Mouse (Mus musculus): Measurements from ENCODE around the gene Vegfb.
A peak's percentile ranks its signal among the peaks of the same experiment; 100 is the strongest.

Gene Vegfb

GRCm38 (mm10) chr19:6972247-6972917 lies 15.1 kb downstream of the Vegfb start:
- no peak for DNase-seq (ENCODE audit: low read depth)

- DNase-seq (ENCODE audit: low read depth): no peak
Measured at GRCm38 (mm10) chr19:6971644-6972043, 15.8 kb downstream of the Vegfb start.

GRCm38 (mm10) chr19:6970460-6971085 lies 16.9 kb downstream of the Vegfb start:
- peak; percentile 28 for DNase-seq (ENCODE audit: low read depth)

GRCm38 (mm10) chr19:6969665-6970381 lies 17.6 kb downstream of the Vegfb start:
- peak; percentile 85 for DNase-seq (ENCODE audit: low read depth)

GRCm38 (mm10) chr19:6969291-6969664 lies 18.2 kb downstream of the Vegfb start:
- no peak for DNase-seq (ENCODE audit: low read depth)

- peak; percentile 34 for DNase-seq (ENCODE audit: low read depth)
Measured at GRCm38 (mm10) chr19:6968491-6969271, 18.8 kb downstream of the Vegfb start.

GRCm38 (mm10) chr19:6956461-6956860 lies 31.0 kb downstream of the Vegfb start:
- DNase-seq (ENCODE audit: low read depth): no peak

- no peak for DNase-seq (ENCODE audit: low read depth)
Measured at GRCm38 (mm10) chr19:6955424-6955823, 32.0 kb downstream of the Vegfb start.

- DNase-seq (ENCODE audit: low read depth): no peak
Measured at GRCm38 (mm10) chr19:6954046-6954445, 33.4 kb downstream of the Vegfb start.

GRCm38 (mm10) chr19:6952712-6953037 lies 34.8 kb downstream of the Vegfb start:
- no peak for DNase-seq (ENCODE audit: low read depth)

- DNase-seq (ENCODE audit: low read depth): peak; percentile 54
Measured at GRCm38 (mm10) chr19:6951994-6952711, 35.3 kb downstream of the Vegfb start.

- peak; percentile 75 for DNase-seq (ENCODE audit: low read depth)
Measured at GRCm38 (mm10) chr19:6951381-6951968, 36.0 kb downstream of the Vegfb start.

- peak; percentile 64 for DNase-seq (ENCODE audit: low read depth)
Measured at GRCm38 (mm10) chr19:6950613-6951153, 36.8 kb downstream of the Vegfb start.

- DNase-seq (ENCODE audit: low read depth): no peak
Measured at GRCm38 (mm10) chr19:6949951-6950350, 37.5 kb downstream of the Vegfb start.

- no peak for DNase-seq (ENCODE audit: low read depth)
Measured at GRCm38 (mm10) chr19:6949532-6949931, 37.9 kb downstream of the Vegfb start.

GRCm38 (mm10) chr19:6948186-6948585 lies 39.3 kb downstream of the Vegfb start:
- no peak for DNase-seq (ENCODE audit: low read depth)

GRCm38 (mm10) chr19:6947742-6948141 lies 39.7 kb downstream of the Vegfb start:
- DNase-seq (ENCODE audit: low read depth): no peak

GRCm38 (mm10) chr19:6943709-6944108 lies 43.7 kb downstream of the Vegfb start:
- DNase-seq (ENCODE audit: low read depth): no peak

GRCm38 (mm10) chr19:6942764-6943163 lies 44.7 kb downstream of the Vegfb start:
- DNase-seq (ENCODE audit: low read depth): no peak

GRCm38 (mm10) chr19:6942249-6942691 lies 45.2 kb downstream of the Vegfb start, which contains the start of gene Gpr137:
Gene Gpr137 (minus strand): TSS chr19:6942480.
- peak; percentile 90 for DNase-seq (ENCODE audit: low read depth)

All from naive thymus-derived CD4-positive, alpha-beta T cell, adult 2 months (primary cell).